ENCODE assay signal across 8 mouse cellular contexts in the genomic region with DNA sequence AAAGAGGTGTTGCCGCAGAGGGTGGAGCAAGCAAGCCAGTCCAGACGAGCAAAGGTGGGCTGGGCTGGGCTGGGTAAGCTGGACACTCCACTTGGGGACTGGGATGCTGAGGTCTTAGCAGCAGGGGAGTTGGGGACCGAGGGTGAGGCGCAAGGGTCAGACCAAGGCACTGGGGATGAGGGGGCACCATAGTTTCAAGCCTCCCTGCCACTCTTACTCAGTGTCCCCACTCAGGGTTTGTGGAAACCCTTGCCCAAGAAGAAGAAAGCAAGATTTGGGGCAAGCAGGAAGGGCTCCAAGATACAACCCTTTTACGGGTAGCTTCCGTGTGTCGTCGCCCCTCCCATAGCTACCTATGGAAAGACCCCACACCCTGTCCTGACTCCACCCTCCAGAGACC.
DNase-seq lines count a peak whose midpoint lies in the region; ATAC-seq and TF ChIP-seq lines count a peak whose summit lies in the region.

No protein-coding gene starts in this region.

- no peaks in the 10 kb centered on the region; the same call in 1 of the 2 replicates for H3K4me1 ChIP-seq in lung, embryonic 14.5 days (ENCODE audit: insufficient read depth)
- H3K4me1 ChIP-seq in forebrain, embryonic 10.5 days, result peaks cover 69% of the 10 kb centered on the region
- peaks cover 13% of the 10 kb centered on the region for H3K4me1 ChIP-seq in intestine, embryonic 16.5 days (ENCODE audit: control insufficient read depth, insufficient read depth, low read length)
- peaks cover 13% of the 10 kb centered on the region; the same call in 1 of the 2 replicates for H3K4me1 ChIP-seq in neural tube, embryonic 14.5 days (ENCODE audit: control insufficient read depth, insufficient read depth, low read length)

- no peaks in the 10 kb centered on the region for H3K9me3 ChIP-seq in lung, embryonic 14.5 days (ENCODE audit: low read depth, low read length)
- no peaks in the 10 kb centered on the region for H3K9me3 ChIP-seq in forebrain, embryonic 10.5 days
- H3K9me3 ChIP-seq in intestine, embryonic 16.5 days (ENCODE audit: control insufficient read depth, low read length), result no peaks in the 10 kb centered on the region
- H3K9me3 ChIP-seq in neural tube, embryonic 14.5 days (ENCODE audit: control insufficient read depth, low read length), result no peaks in the 10 kb centered on the region

- 12% methylated on average over 8 of the region's 8 CpGs for WGBS in lung, embryonic 14.5 days
- 7% methylated on average over 8 of the region's 8 CpGs for WGBS in forebrain, embryonic 10.5 days
- WGBS in intestine, embryonic 16.5 days, result 12% methylated on average over 8 of the region's 8 CpGs
- 18% methylated on average over 8 of the region's 8 CpGs for WGBS in neural tube, embryonic 14.5 days

- no peak for DNase-seq in lung, embryonic 14.5 days
- no peak for DNase-seq in lung, postnatal 14 days
- no peak for DNase-seq in forebrain, embryonic 10.5 days (ENCODE audit: extremely low spot score, low spot score)
- no peak for DNase-seq in thymus, adult 18-20 months

- no peak overlapping the region for H3K27ac ChIP-seq in lung, embryonic 14.5 days (ENCODE audit: low read depth)
- peak overlapping the region; percentile 87 for H3K27ac ChIP-seq in forebrain, embryonic 10.5 days
- no peak overlapping the region for H3K27ac ChIP-seq in intestine, embryonic 16.5 days (ENCODE audit: low read length)
- H3K27ac ChIP-seq in neural tube, embryonic 14.5 days (ENCODE audit: low read depth, low read length), result no peak overlapping the region

- H3K36me3 ChIP-seq in lung, embryonic 14.5 days (ENCODE audit: insufficient read depth), result no peaks in the 10 kb centered on the region
- H3K36me3 ChIP-seq in forebrain, embryonic 10.5 days (replicated peaks), result no peaks in the 10 kb centered on the region
- H3K36me3 ChIP-seq in intestine, embryonic 16.5 days (ENCODE audit: control insufficient read depth, insufficient read depth, low read length), result no peaks in the 10 kb centered on the region
- H3K36me3 ChIP-seq in neural tube, embryonic 14.5 days (ENCODE audit: control insufficient read depth, insufficient read depth, low read length), result no peaks in the 10 kb centered on the region

- TF ChIP-seq CTCF in lung, embryonic 14.5 days (IDR thresholded peaks at IDR 0.05; ENCODE audit: low read depth), result no peak

- H3K27me3 ChIP-seq in lung, embryonic 14.5 days (ENCODE audit: insufficient read depth, low read length), result peaks cover 45% of the 10 kb centered on the region
- H3K27me3 ChIP-seq in forebrain, embryonic 10.5 days (ENCODE audit: poor library complexity, severe bottlenecking), result peaks cover 100% of the 10 kb centered on the region
- 0 out of 2 replicates have a peak, but pooled peaks cover 7% of the 10 kb centered on the region for H3K27me3 ChIP-seq in intestine, embryonic 16.5 days (replicated peaks; ENCODE audit: control insufficient read depth, insufficient read depth, low read length)
- H3K27me3 ChIP-seq in neural tube, embryonic 14.5 days (ENCODE audit: control insufficient read depth, insufficient read depth, low read length), result 0 out of 2 replicates have a peak, but pooled peaks cover 4% of the 10 kb centered on the region

- H3K4me2 ChIP-seq in lung, embryonic 14.5 days, result peak overlapping the region; percentile 97
- H3K4me2 ChIP-seq in intestine, embryonic 16.5 days (ENCODE audit: low read depth, low read length), result peak overlapping the region; percentile 83
- H3K4me2 ChIP-seq in neural tube, embryonic 14.5 days (ENCODE audit: low read depth, low read length), result peak overlapping the region; percentile 99

- H3K4me3 ChIP-seq in lung, embryonic 14.5 days (ENCODE audit: low read depth, low read length), result peak overlapping the region; percentile 47
- peak overlapping the region; percentile 70 for H3K4me3 ChIP-seq in forebrain, embryonic 10.5 days
- peak overlapping the region; percentile 47 for H3K4me3 ChIP-seq in intestine, embryonic 16.5 days (ENCODE audit: low read length)
- H3K4me3 ChIP-seq in neural tube, embryonic 14.5 days (ENCODE audit: low read depth, low read length), result peak overlapping the region; percentile 51; the same call in 1 of the 2 replicates

- ATAC-seq in lung, embryonic 14.5 days (ENCODE audit: insufficient read depth), result no peak
- 0 out of 2 replicates have a peak, but pooled peaks have one; percentile 13 for ATAC-seq in intestine, embryonic 16.5 days
- no peak for ATAC-seq in neural tube, embryonic 14.5 days (ENCODE audit: low read depth)
- ATAC-seq in megakaryocyte-erythroid progenitor cell, adult 5-6 weeks (replicated peaks; ENCODE audit: low FRiP score, low TSS enrichment, poor library complexity, severe bottlenecking), result no peak
- no peak for ATAC-seq in frontal cortex, adult (ENCODE audit: low TSS enrichment)

- H3K9ac ChIP-seq in lung, embryonic 14.5 days, result no peak overlapping the region
- H3K9ac ChIP-seq in intestine, embryonic 16.5 days (ENCODE audit: low read depth, low read length), result peak overlapping the region; percentile 48; the same call in 1 of the 2 replicates
- H3K9ac ChIP-seq in neural tube, embryonic 14.5 days (replicated peaks; ENCODE audit: low read depth, low read length), result peak overlapping the region; percentile 46
